Mouse (Mus musculus) urinary bladder, postnatal 14 days (tissue): ENCODE measurements around the gene Tdrd9.
"Not testable (repeated sequence)": the region's sequence is repeated elsewhere in the genome, so short reads cannot be mapped to it uniquely, and the experiment has no call there.

Experiments used
- DNase-seq: peaks from one replicate; pipeline ENCODE4 v3.0.0; 2021; ENCODE audit warnings: low spot score

Gene Tdrd9

DNA sequence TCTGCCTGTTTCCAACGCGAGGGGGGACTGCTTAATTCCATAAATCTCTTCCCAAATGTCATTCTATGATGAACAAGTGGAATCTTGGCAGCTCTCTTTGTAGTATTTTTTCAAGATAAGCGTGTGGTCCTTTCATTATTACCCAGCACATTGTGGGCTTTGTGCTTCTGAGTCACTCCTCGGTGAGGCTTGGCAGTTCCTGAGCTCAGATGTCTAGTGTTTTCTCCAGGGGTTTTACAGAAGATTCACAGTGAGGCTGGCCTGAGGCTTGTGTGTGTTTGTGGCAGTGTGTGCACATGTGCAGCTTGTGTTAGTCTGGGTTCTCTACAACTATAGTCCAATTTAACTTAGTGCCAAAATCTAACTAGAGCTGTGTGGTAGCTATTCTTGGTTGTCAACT is 56.0 kb downstream of the Tdrd9 start:
- no peak for DNase-seq

- no peak for DNase-seq
These were observed 62.1 kb downstream of the Tdrd9 start for GRCm38 (mm10) chr12:112033409-112033975.

- DNase-seq: not testable (repeated sequence)
These were observed 64.2 kb downstream of the Tdrd9 start for GRCm38 (mm10) chr12:112035341-112036100.

DNA sequence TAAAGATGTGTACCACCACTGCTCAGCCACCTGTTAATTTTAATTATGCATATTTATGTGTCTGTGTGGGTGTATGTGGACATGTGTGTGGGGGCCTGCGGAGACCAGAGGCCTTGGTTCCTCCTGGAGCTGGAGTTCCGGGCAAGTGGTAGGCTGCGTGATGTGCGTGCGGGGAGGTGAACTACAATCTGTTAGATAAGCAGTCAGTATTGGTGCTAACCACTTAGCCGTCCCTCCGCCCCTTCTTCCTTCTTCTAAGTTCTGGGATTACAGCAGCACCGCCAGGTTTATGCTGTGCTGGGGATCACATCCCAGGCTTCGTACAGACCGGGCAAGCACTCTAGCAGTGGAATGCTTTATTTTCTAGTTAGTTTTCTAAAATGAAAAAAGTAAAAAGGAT is 67.1 kb downstream of the Tdrd9 start:
- DNase-seq: no peak

GRCm38 (mm10) chr12:112039169-112039568 is 67.8 kb downstream of the Tdrd9 start:
- no peak for DNase-seq

- no peak for DNase-seq
These were observed 71.3 kb downstream of the Tdrd9 start for GRCm38 (mm10) chr12:112042681-112043080.

GRCm38 (mm10) chr12:112077651-112078050 is 106.3 kb downstream of the Tdrd9 start:
- DNase-seq: peak; percentile 79

- DNase-seq: no peak
These were observed 108.6 kb downstream of the Tdrd9 start for GRCm38 (mm10) chr12:112079911-112080310.

- no peak for DNase-seq
These were observed 109.6 kb downstream of the Tdrd9 start for GRCm38 (mm10) chr12:112080911-112081310.

DNA sequence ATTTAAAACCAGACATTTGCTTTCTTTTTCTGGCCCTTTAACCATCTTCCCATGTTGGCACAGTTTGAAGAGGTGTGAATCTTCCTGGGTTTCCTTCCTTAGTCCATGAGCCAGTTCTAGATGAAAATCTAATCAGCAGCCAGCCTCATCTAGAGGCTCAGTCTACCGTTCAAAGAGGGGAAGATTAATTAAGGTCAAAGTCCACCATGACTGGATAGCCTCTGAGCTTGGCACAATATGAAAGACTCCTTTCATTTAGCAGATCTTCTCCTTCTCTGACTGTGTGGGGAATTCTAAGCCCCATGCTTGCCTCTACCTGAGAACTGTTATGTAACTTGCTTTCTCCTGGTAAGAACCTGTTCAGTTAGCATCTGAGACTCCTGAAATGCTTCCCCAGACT is 110.9 kb downstream of the Tdrd9 start:
- DNase-seq: no peak

- DNase-seq: no peak
These were observed 114.9 kb downstream of the Tdrd9 start for GRCm38 (mm10) chr12:112086250-112086649.

GRCm38 (mm10) chr12:112086726-112087125 is 115.4 kb downstream of the Tdrd9 start:
- no peak for DNase-seq

- DNase-seq: no peak
These were observed 117.4 kb downstream of the Tdrd9 start for GRCm38 (mm10) chr12:112088609-112089324.

DNA sequence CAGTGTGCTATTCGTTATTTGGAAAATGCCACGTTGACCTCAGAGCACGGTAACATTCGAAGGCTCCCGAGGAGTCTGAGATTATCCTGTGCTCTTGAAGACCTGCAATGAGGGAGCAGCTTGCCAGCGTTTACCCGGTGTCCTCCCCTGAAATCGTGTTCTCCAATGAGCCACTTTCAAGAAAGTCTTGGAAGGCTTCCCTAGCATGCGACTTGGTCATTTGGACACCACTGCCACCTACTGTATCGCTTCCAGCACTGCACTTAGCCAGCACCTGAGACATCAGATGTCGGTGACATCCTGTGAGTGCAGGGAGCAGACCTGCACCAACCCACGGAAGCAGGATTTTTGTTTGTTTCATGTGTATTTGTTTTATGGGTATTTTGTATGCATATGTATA is 119.7 kb downstream of the Tdrd9 start:
- DNase-seq: peak; percentile 62

- DNase-seq: no peak
These were observed 123.0 kb downstream of the Tdrd9 start for GRCm38 (mm10) chr12:112094261-112094880.

- no peak for DNase-seq
These were observed 124.8 kb downstream of the Tdrd9 start for GRCm38 (mm10) chr12:112096051-112096732.

DNA sequence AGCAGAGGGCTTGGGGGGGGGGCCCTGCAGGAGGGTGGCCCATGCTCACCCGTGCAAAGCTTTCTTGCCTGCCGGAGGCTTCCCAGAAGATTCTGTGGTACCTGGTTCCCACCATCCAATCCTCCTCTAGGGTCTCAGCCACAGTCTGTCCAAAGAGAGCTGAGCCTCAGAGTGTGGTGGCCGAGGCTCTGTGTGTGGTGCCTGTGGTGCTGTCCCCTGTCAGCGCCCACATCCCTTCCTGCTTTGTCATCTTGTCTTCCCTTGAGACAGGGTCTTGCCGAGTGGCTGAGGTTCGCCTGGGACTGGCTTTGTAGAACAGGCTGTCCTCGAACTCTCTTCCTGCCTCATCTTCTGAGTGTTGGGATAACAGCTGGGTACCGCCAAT is 125.4 kb downstream of the Tdrd9 start:
- DNase-seq: no peak

DNA sequence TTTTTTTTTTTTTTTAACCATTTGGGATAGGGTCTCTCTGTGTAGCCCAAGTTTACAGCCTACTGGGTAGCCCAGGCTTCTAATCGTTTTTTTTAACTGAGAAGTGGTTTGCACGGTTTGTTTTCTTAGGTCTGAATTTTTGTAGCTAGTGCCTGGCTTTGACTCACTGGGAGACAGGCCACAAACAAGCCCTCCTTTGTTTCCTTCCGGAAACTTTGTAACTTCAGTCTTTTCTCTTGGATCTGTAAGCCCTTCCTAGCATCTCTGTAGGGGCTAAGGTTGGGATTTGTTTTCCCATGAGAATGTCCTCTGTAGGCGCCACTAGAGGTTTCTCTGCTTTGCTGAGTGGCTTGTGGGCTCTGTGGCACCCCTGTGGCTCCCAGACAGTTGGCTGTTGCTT is 128.7 kb downstream of the Tdrd9 start:
- no peak for DNase-seq

DNA sequence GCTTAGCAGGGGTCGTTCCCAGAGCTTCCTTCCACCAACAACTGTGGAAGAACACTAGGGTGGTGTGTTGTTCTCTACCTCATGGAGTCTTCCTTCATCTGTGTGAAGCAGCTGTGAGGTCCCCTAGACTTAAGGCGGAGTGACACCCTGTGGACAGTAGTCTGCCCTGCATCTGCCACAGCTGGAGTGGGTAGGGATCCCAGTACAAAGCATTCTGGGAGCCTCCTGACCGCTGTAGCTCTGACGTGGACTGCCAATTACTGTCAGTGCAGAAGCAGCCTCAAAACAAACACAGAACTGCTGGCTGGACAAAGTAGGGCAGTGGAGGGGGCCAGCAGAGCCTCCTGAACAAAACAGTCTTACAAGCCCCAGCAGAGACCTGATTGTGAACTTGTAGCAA is 129.7 kb downstream of the Tdrd9 start:
- no peak for DNase-seq

GRCm38 (mm10) chr12:112103179-112103578 is 131.8 kb downstream of the Tdrd9 start:
- no peak for DNase-seq

- DNase-seq: no peak
These were observed 133.5 kb downstream of the Tdrd9 start for GRCm38 (mm10) chr12:112104890-112105289.

DNA sequence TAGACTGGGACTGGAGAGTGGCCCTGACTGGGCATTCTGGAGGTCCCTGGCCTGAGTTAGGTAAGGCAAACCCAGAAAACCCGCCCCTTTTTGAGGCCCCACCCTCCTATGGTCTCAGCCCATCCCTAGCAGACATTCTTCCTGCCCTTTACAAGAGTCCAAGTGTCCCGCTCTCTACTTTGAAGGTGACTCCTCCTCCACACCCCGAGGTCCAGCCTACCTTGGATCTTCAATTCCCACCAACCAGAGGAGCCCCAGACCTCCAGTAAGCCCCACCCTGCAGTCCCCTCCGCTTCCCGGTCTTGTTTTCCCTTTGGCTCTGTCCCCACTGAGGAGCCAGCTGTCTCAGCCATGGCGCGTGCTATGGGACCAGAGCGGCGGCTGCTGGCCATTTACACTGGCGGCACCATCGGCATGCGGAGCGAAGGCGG is 135.2 kb downstream of the Tdrd9 start, which contains the start of gene Aspg:
Gene Aspg, plus strand, starts transcription at position 139 of the 431 bp plus-strand sequence.
- DNase-seq: no peak
